Mouse (Mus musculus) heart, embryonic 14.5 days (tissue): ENCODE results near the gene Tedc2. TPM values are rescaled to one million over a fixed set of nuclear protein-coding genes. Genes with fewer than 3 reads are reported as not detected.

ENCODE experiments used
- ATAC-seq: fragments of 200-750 bp; cut with Nextera tagmentation; 2 replicates; pipeline ENCODE4 v1.8.0; 2017; ENCODE audit warnings: low read depth, moderate TSS enrichment; ENCODE audit not compliant: insufficient number of reproducible peaks, insufficient read depth, low FRiP score
- H3K27ac ChIP-seq, 2 experiments: fragments of 200-500 bp in 1 of 2; fragments of 300-500 bp in 1 of 2; sonication (generic) in 1 of 2; replicated peaks in 1 of 2; 2 replicates each; pipeline ENCODE4 v1.5.1; 2012 to 2014; ENCODE audit warnings: low read depth in 2 of 2, low read length in 2 of 2, control low read depth in 1 of 2, mild to moderate bottlenecking in 1 of 2, mixed read lengths in 1 of 2; ENCODE audit not compliant: control insufficient read depth in 1 of 2, insufficient read depth in 1 of 2
- H3K27me3 ChIP-seq: fragments of 300-500 bp; sonication (generic); 2 replicates; pipeline ENCODE4 v1.6.1; 2014; ENCODE audit warnings: mild to moderate bottlenecking, low read length, control low read depth; ENCODE audit not compliant: control insufficient read depth, insufficient read depth
- H3K36me3 ChIP-seq: fragments of 300-500 bp; sonication (generic); 2 replicates; pipeline ENCODE4 v1.6.1; 2014; ENCODE audit warnings: mild to moderate bottlenecking, control low read depth, low read length, mixed read lengths; ENCODE audit not compliant: control insufficient read depth, insufficient read depth
- H3K4me1 ChIP-seq, 2 experiments: fragments of 200-500 bp in 1 of 2; fragments of 300-500 bp in 1 of 2; sonication (generic) in 1 of 2; 2 replicates each; pipeline ENCODE4 v1.6.1; 2012 to 2014; ENCODE audit warnings: low read length in 2 of 2, control low read depth in 1 of 2, mixed read lengths in 1 of 2; ENCODE audit not compliant: control insufficient read depth in 2 of 2, insufficient read depth in 2 of 2
- H3K4me2 ChIP-seq: fragments of 300-500 bp; sonication (generic); 2 replicates; pipeline ENCODE4 v1.6.1; 2014; ENCODE audit warnings: mild to moderate bottlenecking, low read length
- H3K4me3 ChIP-seq, 2 experiments: fragments of 200-500 bp in 1 of 2; fragments of 300-500 bp in 1 of 2; sonication (generic) in 1 of 2; 2 replicates each; pipeline ENCODE4 v1.5.1; 2012 to 2014; ENCODE audit warnings: low read length in 2 of 2, mild to moderate bottlenecking in 2 of 2, control low read depth in 1 of 2, low read depth in 1 of 2, moderate library complexity in 1 of 2; ENCODE audit not compliant: control insufficient read depth in 1 of 2, insufficient read depth in 1 of 2
- H3K9ac ChIP-seq: fragments of 300-500 bp; sonication (generic); 2 replicates; pipeline ENCODE4 v1.6.1; 2014; ENCODE audit warnings: mild to moderate bottlenecking, low read length
- H3K9me3 ChIP-seq: fragments of 300-500 bp; sonication (generic); 2 replicates; pipeline ENCODE4 v1.6.1; 2016; ENCODE audit warnings: low read length, control low read depth; ENCODE audit not compliant: control insufficient read depth
- WGBS: fragments of 180-500 bp; shearing (Covaris S2); extraction: QIAGEN DNeasy Blood & Tissue Kit; methylation state at CpG from one replicate; pipeline ENCODE4 v1.1.7; 2014; 5-methylcytosine and 5-hydroxymethylcytosine counted together
- polyA plus RNA-seq: library from polyadenylated mRNA; unstranded; fragments of >200 nt; fragmentation: Nextera tagmentation; extraction: Ambion mirVana; gene quantifications from 2 replicates; pipeline ENCODE4 v1.2.1, GENCODE M21; 2014

The Tedc2 gene
- polyA plus RNA-seq, 1 experiment from 2014 or later, result 5.4 TPM

GRCm38 (mm10) chr17:24227941-24228340 lies 7.3 kb upstream of the Tedc2 start:
- Histone ChIP-seq H3K36me3 (peaks cover 98% of the 10 kb centered on the region), H3K4me1 (no peaks in the 10 kb centered on the region), H3K27me3 (no peaks in the 10 kb centered on the region), H3K4me2 (no peak overlapping the region), H3K9me3 (no peaks in the 10 kb centered on the region), H3K4me3 (no peak overlapping the region), H3K9ac (no peak overlapping the region), H3K27ac (no peak overlapping the region)
- WGBS, result 88% methylated on average over 7 of the region's 7 CpGs
- no peak for ATAC-seq

GRCm38 (mm10) chr17:24226721-24227120 lies 6.1 kb upstream of the Tedc2 start:
- H3K36me3 ChIP-seq, result peaks cover 92% of the 10 kb centered on the region
- no peak overlapping the region for H3K27ac ChIP-seq
- no peak for ATAC-seq
- 92% methylated on average over 8 of the region's 8 CpGs for WGBS
- no peak overlapping the region for H3K9ac ChIP-seq
- no peaks in the 10 kb centered on the region for H3K27me3 ChIP-seq
- H3K4me1 ChIP-seq, result no peaks in the 10 kb centered on the region
- no peaks in the 10 kb centered on the region for H3K9me3 ChIP-seq
- no peak overlapping the region for H3K4me2 ChIP-seq
- H3K4me3 ChIP-seq, result no peak overlapping the region

GRCm38 (mm10) chr17:24225851-24226250 lies 5.2 kb upstream of the Tedc2 start:
- no peak overlapping the region for H3K9ac ChIP-seq
- peaks cover 83% of the 10 kb centered on the region for H3K36me3 ChIP-seq
- H3K4me1 ChIP-seq, result peaks cover 3 to 4% of the 10 kb centered on the region in 2 experiments
- H3K4me2 ChIP-seq, result no peak overlapping the region
- ATAC-seq, result no peak
- no peak overlapping the region for H3K27ac ChIP-seq
- 79% methylated on average over 5 of the region's 5 CpGs for WGBS
- no peaks in the 10 kb centered on the region for H3K9me3 ChIP-seq
- H3K27me3 ChIP-seq, result no peaks in the 10 kb centered on the region
- H3K4me3 ChIP-seq, result no peak overlapping the region

DNA sequence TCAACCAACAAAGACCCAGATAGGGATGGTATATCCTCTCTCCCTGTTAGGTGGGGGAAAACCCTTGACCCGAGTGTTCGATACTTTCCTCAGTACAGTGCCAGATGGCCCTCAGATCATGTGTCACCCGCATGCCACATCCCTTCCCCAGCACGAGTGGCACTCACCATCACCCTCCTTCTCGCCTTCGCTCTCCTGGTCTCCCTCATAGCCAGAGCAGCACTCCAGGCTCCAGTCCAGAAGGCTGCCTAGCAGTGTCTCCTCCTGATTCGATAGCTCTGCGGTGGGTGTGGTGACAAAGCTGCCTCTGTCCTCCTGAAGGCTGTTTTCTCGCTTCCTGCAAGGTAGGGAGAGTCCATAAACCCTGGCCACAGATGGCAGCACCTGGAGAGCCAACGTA lies 4.1 kb upstream of the Tedc2 start:
- Histone ChIP-seq H3K4me2 (no peak overlapping the region), H3K9ac (no peak overlapping the region), H3K4me3 (no peak overlapping the region), H3K4me1 (peaks cover 6 to 9% of the 10 kb centered on the region in 2 experiments), H3K36me3 (peaks cover 72% of the 10 kb centered on the region), H3K9me3 (no peaks in the 10 kb centered on the region), H3K27ac (no peak overlapping the region), H3K27me3 (no peaks in the 10 kb centered on the region)
- no peak for ATAC-seq
- WGBS, result 85% methylated on average over 10 of the region's 10 CpGs

GRCm38 (mm10) chr17:24223513-24223912 lies 2.9 kb upstream of the Tedc2 start:
- 82% methylated on average over 5 of the region's 5 CpGs for whole genome bisulfite sequencing
- no peaks in the 10 kb centered on the region for H3K9me3 ChIP-seq
- no peak overlapping the region for H3K4me2 ChIP-seq
- H3K9ac ChIP-seq, result no peak overlapping the region
- H3K4me3 ChIP-seq, result no peak overlapping the region
- H3K27me3 ChIP-seq, result no peaks in the 10 kb centered on the region
- no peak overlapping the region for H3K27ac ChIP-seq
- peaks cover 9 to 13% of the 10 kb centered on the region in 2 experiments for H3K4me1 ChIP-seq
- peaks cover 61% of the 10 kb centered on the region for H3K36me3 ChIP-seq
- no peak for ATAC-seq

GRCm38 (mm10) chr17:24222653-24223052 lies 2.0 kb upstream of the Tedc2 start:
- Histone ChIP-seq H3K4me1 (peaks cover 9 to 13% of the 10 kb centered on the region in 2 experiments), H3K27ac (no peak overlapping the region), H3K27me3 (no peaks in the 10 kb centered on the region), H3K9ac (no peak overlapping the region), H3K9me3 (no peaks in the 10 kb centered on the region), H3K36me3 (peaks cover 54% of the 10 kb centered on the region), H3K4me3 (no peak overlapping the region), H3K4me2 (no peak overlapping the region)
- ATAC-seq, result no peak
- 76% methylated on average over 6 of the region's 6 CpGs for WGBS

GRCm38 (mm10) chr17:24216836-24217235 lies 3.8 kb downstream of the Tedc2 start:
- Histone ChIP-seq H3K27ac (no peak overlapping the region), H3K4me3 (no peak overlapping the region), H3K4me2 (no peak overlapping the region), H3K27me3 (no peaks in the 10 kb centered on the region), H3K4me1 (peaks cover 9 to 18% of the 10 kb centered on the region in 2 experiments), H3K36me3 (peaks cover 24% of the 10 kb centered on the region), H3K9ac (no peak overlapping the region), H3K9me3 (no peaks in the 10 kb centered on the region)
- WGBS, result 79% methylated on average over 4 of the region's 4 CpGs
- no peak for ATAC-seq

DNA sequence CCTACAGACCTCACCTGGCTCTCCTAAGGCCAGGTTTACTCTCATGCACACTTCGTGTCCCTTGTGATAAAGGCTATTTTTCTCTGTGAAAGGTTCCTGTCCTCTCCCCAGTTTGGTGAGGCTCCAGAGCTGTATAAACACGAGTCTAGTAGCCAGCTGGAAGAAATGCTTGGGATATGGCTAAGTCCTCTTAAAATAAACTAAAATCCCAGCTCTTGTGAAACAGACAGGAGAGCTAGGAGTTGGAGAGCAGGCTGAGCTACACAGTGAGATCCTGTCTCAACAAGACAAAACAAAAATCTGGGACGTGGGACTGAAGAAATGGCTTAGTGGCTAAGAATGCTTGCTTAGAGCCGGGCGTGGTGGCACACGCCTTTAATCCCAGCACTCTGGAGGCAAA lies 7.5 kb downstream of the Tedc2 start:
- Histone ChIP-seq H3K27ac (no peak overlapping the region), H3K4me3 (no peak overlapping the region)
- 68% methylated on average over 6 of the region's 6 CpGs for WGBS

More for the DNA sequence above, 7.5 kb downstream of the Tedc2 start:
- Histone ChIP-seq H3K36me3 (peaks cover 24% of the 10 kb centered on the region), H3K4me2 (no peak overlapping the region), H3K9ac (no peak overlapping the region), H3K9me3 (no peaks in the 10 kb centered on the region), H3K27me3 (peaks cover 19% of the 10 kb centered on the region), H3K4me1 (peaks cover 19 to 27% of the 10 kb centered on the region in 2 experiments)
- no peak for ATAC-seq
